Mouse (Mus musculus) neutrophil, adult 5-6 weeks (primary cell): ENCODE measurements around the gene Slc44a4. TPM values are rescaled to one million over a fixed set of nuclear protein-coding genes. Genes with fewer than 3 reads are reported as not detected.
A peak's percentile ranks its signal among the peaks of the same experiment; 100 is the strongest.
"Not testable (repeated sequence)": the region's sequence is repeated elsewhere in the genome, so short reads cannot be mapped to it uniquely, and the experiment has no call there.

Source experiments
- ATAC-seq: fragments of 151-379, 151-347 bp; 2 replicates; pipeline ENCODE4 v1.8.0; 2017; ENCODE audit warnings: mild to moderate bottlenecking, moderate TSS enrichment; ENCODE audit not compliant: insufficient number of reproducible peaks, poor library complexity, low FRiP score, severe bottlenecking; ENCODE audit errors: extremely low read depth
- total RNA-seq: library from RNA; stranded (forward); fragments of 200-1000 nt; gene quantifications from 2 replicates; pipeline ENCODE4 v1.2.3, GENCODE M21; 2017

Gene Slc44a4
- total RNA-seq, 1 experiment from 2014 or later: 1.4 TPM

DNA sequence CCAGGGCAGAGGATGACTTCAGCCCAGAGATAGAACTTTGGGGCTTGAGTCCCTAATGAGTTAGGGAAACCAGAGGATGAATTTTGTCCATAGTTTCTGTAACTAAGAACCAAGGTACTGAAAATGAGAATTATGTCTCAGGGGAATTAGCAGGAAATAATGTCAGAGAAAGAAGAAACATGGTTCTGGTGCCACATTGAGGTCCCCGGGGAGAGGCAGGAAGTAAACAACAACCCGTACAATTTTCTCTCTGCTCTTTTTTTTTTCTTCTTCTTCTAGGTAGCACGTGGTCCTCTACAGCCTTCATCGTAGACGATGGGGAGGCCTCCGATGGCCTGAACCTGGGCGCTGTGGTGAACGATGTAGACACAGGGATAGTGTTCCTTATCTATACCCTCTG lies 18.0 kb downstream of the Slc44a4 start:
- ATAC-seq: no peak

DNA sequence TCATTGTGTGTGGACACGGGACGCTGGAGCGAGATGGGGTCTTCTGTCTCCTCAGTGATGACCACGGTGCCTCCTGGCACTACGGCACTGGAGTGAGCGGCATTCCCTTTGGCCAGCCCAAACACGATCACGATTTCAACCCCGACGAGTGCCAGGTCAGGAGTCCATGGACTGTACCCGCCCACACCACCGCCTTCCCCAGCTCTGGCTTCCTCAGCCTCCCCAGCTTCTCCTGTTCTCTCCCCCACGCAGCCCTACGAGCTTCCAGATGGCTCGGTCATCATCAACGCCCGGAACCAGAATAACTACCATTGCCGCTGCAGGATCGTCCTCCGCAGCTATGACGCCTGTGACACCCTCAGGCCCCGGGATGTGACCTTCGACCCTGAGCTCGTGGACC lies 19.8 kb downstream of the Slc44a4 start:
- no peak for ATAC-seq

DNA sequence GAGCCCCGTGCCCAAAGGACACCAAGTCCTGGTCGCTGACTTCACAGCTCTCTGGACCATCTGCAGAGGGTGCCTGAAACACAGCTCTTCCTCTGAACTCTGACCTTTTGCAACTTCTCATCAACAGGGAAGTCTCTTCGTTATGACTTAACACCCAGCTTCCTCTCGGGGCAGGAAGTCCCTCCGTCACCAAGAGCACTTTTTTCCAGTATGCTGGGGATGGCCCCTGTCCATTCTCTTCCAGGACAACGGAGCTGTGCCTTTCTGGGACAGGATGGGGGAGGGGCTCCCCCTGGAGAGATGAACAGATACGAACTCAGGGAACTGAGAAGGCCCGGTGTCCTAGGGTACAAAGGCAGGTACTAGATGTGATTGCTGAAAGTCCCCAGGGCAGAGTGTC lies 20.6 kb downstream of the Slc44a4 start:
- peak; percentile 44 for ATAC-seq

DNA sequence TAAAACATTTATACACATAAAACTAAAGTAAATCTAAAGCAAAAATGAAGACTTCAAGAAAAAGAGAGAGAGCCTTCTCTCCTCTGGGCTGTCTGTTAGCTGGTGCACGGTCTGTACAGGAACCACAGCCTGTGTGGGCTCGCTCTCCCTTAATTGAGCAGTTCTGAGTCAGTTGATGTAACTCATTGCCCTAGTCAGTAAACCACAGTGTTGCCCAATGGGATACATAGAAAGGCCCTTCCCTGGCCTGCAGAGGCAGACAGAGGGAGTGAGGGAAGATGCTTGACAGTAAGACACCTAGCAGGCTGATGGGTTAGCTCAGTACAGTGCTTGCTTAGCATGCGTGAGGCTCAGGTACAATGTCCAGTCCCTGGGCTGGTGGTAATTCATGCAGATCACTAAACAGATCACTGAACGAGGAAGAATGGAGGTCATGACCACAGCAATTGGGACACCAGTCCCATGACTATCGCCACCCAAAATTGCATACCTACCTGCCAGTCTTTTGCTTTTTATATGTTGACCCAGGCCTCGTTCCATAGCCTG lies 23.8 kb downstream of the Slc44a4 start:
- peak; percentile 50 for ATAC-seq

DNA sequence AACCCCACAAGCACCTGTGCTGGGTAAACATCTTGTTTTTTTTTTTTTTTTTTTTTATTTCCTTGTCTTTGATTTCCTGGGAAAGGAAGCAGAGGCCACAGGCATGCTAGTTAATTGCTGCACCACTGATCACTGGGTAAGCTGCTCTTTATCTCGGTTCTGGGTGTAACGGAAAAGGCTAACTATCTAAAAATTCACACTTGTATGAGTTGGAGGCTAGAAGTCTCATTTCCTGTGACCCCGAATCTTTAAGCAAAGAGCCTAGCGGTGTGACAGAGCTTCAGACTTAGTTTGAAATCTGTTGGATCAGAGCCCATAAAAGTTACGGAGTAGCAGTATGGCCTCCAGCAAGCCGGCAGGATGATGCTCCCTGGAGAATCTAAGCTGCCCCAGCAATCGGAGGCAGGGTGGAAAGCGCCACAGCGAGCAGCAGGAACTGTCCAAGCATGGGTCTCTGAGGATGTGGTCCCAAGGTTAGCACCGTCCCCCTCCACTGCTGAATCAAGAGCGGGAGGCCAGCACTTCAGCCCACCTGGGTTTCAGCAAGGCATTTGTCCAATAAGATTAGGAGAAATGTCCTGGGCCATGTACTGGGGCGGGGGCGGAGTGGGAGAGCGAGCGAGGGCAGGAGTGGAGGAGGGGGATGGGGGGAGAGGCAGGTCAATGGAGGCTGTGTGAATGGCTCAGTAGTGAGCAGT lies 27.2 kb downstream of the Slc44a4 start:
- ATAC-seq: no peak

DNA sequence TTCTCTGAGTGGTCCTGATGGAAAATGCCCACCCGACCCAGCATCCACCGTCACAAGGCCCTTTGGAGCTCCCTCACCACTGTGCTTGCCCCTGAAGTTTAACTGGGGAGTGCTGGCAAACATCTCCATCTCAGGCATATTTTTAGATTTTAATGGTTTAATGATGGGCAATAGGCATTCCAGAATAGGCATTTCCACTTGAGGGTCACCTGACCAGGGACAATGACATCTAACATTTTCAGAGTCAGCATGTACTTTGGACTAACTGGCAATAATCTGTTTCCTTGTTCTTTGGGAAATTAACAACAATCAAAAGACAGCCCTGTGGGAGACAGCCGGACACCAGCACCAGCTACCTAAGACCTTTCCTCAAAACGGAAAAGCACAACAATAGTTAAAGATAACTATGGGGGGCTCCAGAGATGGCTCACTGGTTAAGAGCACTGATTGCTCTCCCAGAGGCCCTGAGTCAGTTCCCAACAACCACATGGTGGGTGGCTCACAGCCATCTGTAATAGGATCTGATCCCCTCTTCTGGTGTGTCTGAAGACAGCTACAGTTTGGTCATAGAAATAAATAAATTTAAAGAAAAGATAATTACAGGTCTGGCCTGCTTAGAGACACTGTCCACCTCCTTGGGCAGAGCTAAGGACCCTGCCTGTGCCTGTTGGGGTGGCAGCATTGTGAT lies 29.0 kb downstream of the Slc44a4 start:
- no peak for ATAC-seq

DNA sequence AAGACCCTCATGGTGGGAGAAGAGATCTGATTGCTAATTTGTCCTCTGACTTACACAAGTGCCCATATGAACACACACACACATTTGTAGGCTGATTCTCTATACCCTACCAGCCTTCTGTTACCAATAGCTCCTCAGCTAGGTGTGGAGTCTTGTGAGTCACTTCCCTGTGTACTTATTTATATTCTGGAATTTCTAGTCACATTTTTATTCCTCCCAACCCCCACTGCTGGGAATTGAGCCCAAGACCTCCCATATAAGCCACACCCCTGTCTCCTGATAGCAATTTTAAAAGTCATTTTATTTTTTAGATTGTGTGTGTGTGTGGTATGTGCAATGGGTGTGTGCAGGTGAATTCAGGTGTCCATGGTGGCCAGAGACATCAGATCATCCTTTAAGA lies 30.1 kb downstream of the Slc44a4 start:
- no peak for ATAC-seq

DNA sequence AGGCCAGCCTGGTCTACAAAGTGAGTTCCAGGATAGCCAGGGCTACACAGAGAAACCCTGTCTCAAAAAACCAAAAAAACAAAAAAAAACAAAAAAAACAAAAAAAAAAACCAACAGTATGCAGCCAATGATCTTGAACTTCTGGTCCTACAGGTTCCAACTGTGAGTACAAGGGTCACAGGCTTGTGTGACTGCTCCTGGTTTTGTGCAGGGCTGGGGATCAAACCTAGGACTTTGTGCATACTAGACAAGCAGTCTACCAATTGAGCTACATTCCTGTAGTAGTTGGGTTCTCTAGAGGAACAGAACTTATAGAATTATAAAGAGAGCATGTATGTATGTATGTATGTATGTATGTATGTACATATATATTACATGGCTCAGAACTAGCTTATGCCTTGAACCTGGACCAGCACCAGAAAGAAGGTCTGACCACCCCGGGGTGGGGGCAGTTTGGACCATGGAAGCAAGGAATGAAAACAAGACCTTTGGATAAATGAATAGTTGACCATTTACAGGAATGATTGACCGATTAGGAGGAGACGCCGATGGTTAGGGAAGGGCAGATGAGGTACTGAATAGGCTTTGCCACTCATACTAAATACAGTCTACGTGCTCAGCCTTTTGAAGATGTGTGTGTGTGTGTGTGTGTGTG lies 32.3 kb downstream of the Slc44a4 start:
- no peak for ATAC-seq

DNA sequence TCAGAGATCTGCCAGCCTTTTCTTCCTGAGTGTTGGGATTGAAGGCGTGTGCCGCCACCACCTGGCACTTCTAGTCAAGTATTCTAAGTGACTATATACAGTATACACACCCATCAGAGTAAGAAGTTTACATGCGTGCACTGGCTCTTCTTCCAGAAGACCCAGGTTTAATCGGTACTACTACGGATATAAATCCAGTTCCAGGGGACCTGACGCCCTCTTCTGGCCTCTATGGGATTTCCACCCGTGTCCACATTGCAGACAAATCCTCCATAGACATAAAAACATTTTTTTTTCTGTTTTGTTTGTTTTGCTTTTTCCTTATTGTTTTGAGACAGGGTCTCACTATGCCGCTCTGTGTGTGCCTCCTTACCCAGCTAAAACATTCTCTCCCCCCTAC lies 33.3 kb downstream of the Slc44a4 start:
- ATAC-seq: peak; percentile 37; the same call in 1 of the 2 replicates

DNA sequence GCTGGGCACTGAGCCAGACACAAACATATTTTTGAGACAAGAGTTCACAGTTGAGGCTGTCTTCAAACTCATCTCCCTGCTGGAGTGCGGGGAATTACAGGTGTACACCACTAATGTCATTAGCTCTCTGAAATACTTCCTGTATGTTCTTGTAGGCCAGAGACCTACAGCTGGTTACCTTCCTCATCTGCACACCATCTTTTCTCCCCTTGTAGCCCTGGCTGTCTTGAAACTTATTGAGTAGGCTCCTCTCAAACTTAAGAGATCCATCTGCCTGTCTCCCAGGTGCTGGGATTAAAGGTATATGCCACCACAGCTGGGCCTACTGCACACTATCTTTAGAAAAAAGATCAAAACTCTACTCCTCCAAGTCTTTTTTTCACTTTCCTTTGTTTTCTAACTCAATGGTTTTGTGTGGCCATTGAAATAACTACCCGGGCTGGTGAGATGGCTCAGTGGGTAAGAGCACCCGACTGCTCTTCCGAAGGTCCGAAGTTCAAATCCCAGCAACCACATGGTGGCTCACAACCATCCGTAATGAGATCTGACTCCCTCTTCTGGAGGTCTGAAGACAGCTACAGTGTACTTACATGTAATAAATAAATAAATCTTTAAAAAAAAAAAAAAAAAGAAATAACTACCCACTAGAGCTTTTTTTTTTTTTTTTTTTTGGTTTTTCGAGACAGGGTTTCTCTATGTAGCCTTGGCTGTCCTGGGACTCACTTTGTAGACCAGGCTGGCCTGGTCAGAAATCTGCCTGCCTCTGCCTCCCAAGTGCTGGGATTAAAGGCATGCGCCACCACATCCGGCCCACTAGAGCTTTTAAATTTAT lies 34.7 kb downstream of the Slc44a4 start:
- ATAC-seq: not testable (repeated sequence)

DNA sequence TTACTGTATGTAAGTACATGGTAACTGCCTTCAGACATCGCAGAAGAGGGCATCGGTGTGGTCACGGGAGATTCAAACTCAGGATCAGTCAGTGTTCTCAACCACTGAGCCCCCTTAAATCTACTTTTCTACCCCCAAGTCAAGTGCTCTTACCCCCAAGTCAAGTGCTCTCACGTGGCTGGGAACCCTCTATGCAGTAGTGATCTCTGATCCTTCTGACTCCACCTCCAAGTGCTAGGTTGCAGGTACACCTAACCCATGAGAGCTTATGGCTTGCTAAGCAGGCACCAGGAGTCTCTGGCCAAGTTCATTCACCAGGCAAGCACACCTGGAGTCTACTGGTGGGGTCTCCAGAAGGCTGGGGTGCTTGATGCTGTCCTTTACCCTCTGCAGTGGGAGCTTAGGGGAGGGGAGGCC lies 35.3 kb downstream of the Slc44a4 start:
- no peak for ATAC-seq

DNA sequence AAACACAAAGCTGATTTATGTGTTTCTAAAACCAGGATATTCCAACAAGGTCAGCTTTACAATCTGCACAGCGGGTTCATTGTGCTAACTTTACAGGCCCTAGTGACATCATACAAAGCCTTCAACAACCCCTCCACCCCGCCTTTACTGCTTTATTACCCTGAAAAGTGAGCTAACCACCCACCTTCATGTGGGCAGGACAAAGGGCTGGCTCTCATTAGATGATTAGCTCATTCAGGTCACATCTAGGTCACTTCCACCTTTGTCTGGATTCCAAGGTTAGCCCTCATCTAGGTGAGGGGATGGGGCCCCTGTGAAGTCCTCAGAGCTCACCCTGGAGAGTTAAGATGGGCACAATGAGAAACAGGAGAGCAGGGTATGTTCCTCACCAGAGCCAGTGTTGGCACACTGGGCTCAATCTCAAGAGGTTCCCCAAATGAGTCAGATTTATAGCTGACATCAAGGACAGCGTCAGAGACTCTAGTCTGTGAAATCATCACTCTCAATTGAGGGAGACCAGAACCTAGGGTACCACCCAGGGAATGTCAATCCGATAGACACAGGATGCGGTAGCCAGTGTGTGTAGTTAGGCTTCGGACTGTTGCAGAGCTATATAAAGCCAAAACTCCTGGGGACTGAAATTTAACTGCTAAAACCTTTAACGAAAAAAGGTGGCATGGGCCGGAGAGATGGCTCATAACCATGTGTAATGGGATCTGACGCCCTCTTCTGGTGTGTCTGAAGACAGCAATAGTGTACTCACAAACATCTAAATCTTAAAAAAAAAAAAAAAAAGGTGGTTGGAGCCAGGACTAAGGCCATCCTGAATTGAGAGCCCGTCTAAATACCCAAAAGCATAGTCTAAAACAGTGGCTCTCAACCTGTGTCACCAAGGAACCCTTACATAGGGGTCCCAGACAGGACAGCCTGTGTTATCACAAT lies 36.5 kb downstream of the Slc44a4 start:
- ATAC-seq: no peak

DNA sequence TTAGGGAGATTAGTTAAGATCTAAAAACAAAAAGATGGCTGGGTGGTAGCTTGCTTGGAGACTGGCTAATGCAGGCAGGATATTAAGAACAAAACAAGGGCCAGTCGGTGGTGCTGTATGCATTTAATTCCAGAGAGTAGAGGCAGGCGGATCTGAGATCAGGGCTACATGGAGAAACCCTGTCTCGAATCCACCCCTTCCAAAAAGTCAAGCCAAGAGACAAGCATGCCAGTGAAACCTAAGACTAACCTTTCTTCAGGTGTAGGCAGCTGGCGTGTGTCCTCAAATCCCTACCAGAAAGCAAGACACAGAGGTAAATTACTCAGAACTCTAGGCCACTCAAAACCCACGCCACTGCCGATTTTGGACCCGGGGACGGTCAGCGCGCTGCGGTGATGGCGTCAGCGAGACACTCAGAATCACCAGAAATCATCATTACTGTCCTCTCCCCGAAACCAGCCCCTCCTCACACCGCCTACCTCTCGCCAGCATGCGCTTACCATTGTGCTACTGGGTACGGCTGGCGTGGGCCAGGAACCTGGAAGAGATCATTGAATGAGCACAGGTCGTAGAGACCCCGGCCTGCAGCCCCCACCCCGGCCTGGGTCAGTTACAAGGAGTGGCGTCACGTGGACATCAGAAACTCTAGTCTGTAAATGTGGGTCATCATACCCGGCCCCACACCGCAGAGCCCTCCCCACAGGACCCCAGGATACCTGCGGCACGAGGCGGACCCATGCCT lies 37.5 kb downstream of the Slc44a4 start:
- no peak for ATAC-seq

DNA sequence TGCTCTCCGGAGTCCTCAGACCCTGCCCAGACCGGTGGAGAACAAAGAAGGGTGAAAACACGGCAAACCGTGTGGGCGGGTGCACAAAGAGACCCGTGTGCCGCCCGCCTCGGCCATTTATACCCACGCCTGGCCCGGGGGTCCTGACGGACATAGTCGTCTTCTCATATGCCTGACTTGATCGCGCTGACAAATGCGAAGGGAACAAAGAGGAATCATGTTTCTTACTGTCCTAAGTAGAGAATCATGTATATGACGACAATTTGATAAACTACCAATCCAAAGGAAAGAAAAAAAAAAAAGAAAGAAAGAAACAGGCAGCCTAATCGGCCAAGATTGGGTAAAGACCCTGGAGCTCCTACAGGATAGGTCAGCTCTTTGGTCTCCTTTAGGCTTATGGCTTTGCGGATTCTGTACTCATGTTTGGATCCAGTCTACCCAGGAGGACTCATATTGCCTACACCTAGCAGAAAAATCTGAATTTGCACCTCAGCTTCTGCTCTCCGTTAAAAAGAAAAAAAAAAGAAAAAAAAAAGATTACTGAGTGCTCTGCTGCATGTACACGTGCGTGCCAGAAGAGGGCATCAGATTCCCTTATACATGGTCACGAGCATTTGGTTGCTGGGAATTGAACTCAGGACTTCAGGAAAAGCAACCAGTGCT lies 38.2 kb downstream of the Slc44a4 start:
- ATAC-seq: peak; percentile 66

DNA sequence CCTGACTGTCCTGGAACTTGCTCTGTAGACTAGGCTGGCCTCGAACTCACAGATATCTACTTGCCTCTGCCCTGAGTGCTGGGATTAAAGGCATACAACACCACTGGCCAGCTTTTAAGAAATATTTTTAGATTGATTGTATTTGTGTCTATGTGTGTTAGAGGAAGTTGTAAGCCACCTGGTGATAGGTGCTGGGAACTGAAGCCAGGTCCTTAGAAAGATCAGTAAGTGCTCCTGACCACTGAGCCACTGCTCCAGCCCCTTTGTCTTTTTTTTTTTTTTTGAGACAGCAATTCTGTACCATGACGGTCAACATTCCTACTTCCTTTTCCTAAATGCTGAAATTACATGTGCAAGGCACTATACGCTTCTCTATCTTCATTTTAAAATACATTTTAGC lies 39.0 kb downstream of the Slc44a4 start:
- ATAC-seq: no peak

DNA sequence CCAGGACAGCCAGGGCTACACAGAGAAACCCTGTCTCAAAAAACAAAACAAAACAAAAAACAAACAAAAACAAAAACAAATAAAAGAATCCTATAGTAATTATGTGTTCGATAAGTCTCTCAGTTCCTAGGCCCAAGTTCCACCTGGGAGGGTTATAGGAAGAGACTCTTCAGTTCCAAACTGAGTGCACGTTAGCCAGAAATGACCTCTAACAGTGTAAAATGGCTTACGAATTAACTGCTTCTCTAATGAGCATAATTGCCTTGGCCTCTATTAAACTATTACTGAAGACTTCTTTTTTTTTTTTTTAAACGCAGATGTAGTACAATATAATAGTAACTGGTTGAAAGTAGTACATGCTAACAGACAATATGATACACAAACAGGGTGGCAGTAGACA lies 39.6 kb downstream of the Slc44a4 start:
- ATAC-seq: no peak

DNA sequence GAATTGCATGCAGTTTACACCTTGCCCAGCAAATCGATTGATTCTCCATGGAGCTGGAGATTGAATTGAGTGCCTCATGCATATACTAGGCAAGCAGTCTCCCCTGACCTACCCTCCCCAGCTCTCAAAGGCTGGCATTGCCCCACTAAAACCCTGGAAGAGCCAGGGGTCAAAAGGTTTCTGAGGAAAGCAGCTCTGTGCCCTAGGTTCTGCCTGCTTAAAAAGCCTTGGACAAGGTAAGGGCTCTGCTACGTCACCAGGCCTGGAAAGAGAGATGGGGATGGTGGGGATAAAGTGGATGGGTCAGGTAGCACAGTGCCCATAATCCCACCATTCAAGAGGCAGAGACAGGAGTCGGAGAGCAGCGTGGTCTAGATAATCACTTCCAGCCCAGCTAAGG lies 40.6 kb downstream of the Slc44a4 start:
- ATAC-seq: no peak
